Mouse (Mus musculus) olfactory bulb, adult 2 months (tissue): ENCODE measurements around the gene Plbd2. TPM values are rescaled to one million over a fixed set of nuclear protein-coding genes. Genes with fewer than 3 reads are reported as not detected.

ENCODE experiments used
- H3K27ac ChIP-seq: fragments of 200-500 bp; 2 replicates; pipeline ENCODE4 v1.5.1; 2012; ENCODE audit warnings: low read depth, low read length; ENCODE audit not compliant: insufficient read depth
- H3K4me1 ChIP-seq: fragments of 200-500 bp; 2 replicates; pipeline ENCODE4 v1.6.1; 2012; ENCODE audit warnings: low read length; ENCODE audit not compliant: control insufficient read depth, insufficient read depth
- H3K4me3 ChIP-seq: fragments of 200-500 bp; 2 replicates; pipeline ENCODE4 v1.5.1; 2012; ENCODE audit warnings: mild to moderate bottlenecking, low read depth, low read length, moderate library complexity; ENCODE audit not compliant: insufficient read depth
- CTCF ChIP-seq: fragments of 200-500 bp; IDR thresholded peaks from 2 replicates; pipeline ENCODE4 v1.5.1; 2012; ENCODE audit warnings: low read depth, mild to moderate bottlenecking, low read length, moderate library complexity; ENCODE audit not compliant: insufficient read depth
- POLR2A ChIP-seq: fragments of 200-500 bp; IDR thresholded peaks from 2 replicates; pipeline ENCODE4 v1.6.1; 2012; ENCODE audit warnings: mild to moderate bottlenecking, low read depth, low read length, moderate library complexity; ENCODE audit not compliant: insufficient read depth
- WGBS: fragments of 180-500 bp; shearing (Covaris S2); methylation state at CpG from one replicate; pipeline ENCODE4 v1.1.7; 2018; 5-methylcytosine and 5-hydroxymethylcytosine counted together
- polyA plus RNA-seq: library from polyadenylated mRNA; stranded (reverse); fragments of >200 nt; gene quantifications from 2 replicates; pipeline ENCODE4 v1.2.4, GENCODE M21; 2012; ENCODE audit warnings: low replicate concordance; ENCODE audit not compliant: missing spikeins, insufficient read depth, insufficient read length

The Plbd2 gene
- polyA plus RNA-seq, 1 experiment: not detected

DNA sequence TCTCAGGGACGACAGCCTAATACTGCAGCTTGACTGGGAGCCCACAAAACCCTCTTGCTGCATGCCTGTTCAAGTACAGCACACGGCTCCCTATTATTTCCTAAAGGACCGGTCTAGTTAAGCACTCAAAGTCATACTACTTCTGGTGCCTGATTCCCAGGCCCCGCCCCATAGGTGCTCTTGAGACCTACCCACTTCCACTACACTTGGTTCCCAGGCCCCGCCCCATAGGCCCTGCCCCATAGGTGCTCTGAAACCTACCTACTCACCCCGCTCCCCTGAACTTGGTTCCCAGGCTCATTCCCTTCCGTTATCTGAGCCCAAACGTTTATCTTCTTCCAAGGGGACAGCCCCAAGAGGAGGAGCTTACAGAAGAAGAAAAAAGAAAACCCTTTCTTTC, 15.6 kb downstream of the Plbd2 start:
- H3K4me1 ChIP-seq: peaks cover 10% of the 10 kb centered on the region
- WGBS: 91% methylated on average over 8 of the region's 8 CpGs
- H3K4me3 ChIP-seq: no peak overlapping the region
- no peak overlapping the region for H3K27ac ChIP-seq
- no peak for TF ChIP-seq POLR2A
- no peak for TF ChIP-seq CTCF

- no peak overlapping the region for H3K27ac ChIP-seq
- H3K4me1 ChIP-seq: no peaks in the 10 kb centered on the region
- WGBS: 85% methylated on average over 19 of the region's 19 CpGs
- no peak for TF ChIP-seq CTCF
- no peak for TF ChIP-seq POLR2A
- no peak overlapping the region for H3K4me3 ChIP-seq
Measured at GRCm38 (mm10) chr5:120483399-120483798, 20.0 kb downstream of the Plbd2 start.

DNA sequence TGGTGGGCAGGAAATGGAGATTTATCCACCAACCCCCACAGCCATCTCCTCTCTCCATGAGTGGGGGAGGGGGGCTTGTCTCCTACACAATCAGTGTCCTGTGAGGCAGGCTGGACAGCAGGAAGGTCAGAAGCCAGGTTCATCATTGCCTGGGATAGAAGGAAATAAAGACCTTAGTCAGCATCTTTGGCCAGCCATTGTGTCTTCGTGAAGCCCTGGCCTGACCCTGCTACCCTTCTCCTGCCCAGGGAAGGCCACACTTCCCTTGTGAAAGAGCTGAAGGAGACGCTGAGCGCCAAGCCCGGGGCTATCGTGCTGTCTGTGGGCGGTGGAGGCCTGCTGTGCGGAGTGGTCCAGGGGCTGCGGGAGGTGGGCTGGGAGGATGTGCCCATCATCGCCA, 22.2 kb downstream of the Plbd2 start:
- TF ChIP-seq POLR2A (no peak), CTCF (no peak)
- 51% methylated on average over 9 of the region's 9 CpGs for WGBS
- H3K27ac ChIP-seq: no peak overlapping the region
- no peak overlapping the region for H3K4me3 ChIP-seq
- no peaks in the 10 kb centered on the region for H3K4me1 ChIP-seq

GRCm38 (mm10) chr5:120479538-120479937, 23.9 kb downstream of the Plbd2 start:
- Histone ChIP-seq H3K4me3 (no peak overlapping the region), H3K27ac (no peak overlapping the region), H3K4me1 (no peaks in the 10 kb centered on the region)
- 72% methylated on average over 4 of the region's 4 CpGs for WGBS
- TF ChIP-seq POLR2A (no peak), CTCF (no peak)

- TF ChIP-seq POLR2A: no peak
- TF ChIP-seq CTCF: no peak
- WGBS: 95% methylated on average over 5 of the region's 5 CpGs
- H3K27ac ChIP-seq: no peak overlapping the region
- H3K4me1 ChIP-seq: no peaks in the 10 kb centered on the region
- H3K4me3 ChIP-seq: no peak overlapping the region
Measured at GRCm38 (mm10) chr5:120477993-120478392, 25.4 kb downstream of the Plbd2 start.

DNA sequence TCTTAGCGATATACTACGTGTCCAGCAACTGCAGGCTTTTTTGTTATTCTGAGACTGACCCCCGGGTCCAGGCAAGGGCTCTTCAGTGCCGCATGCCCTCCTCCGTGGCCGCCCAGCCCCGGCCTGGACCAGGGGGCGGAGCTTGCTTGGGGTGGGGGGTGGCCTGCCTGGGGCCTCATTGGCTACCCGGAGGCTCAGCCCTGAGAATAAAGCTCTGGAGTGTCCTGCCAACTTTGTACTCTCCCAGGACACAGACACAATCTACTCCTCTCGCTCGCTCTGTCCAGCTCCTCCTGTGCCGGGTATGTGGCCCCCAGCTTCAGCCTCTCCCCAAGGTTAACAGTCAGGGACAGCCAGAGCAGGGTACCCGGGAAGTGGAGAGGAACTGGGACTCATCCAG, 27.1 kb downstream of the Plbd2 start, which contains the start of gene Sds:
Gene Sds, plus strand, starts transcription at position 231 of the 400 bp plus-strand sequence.
- TF ChIP-seq POLR2A (no peak), CTCF (no peak)

DNA sequence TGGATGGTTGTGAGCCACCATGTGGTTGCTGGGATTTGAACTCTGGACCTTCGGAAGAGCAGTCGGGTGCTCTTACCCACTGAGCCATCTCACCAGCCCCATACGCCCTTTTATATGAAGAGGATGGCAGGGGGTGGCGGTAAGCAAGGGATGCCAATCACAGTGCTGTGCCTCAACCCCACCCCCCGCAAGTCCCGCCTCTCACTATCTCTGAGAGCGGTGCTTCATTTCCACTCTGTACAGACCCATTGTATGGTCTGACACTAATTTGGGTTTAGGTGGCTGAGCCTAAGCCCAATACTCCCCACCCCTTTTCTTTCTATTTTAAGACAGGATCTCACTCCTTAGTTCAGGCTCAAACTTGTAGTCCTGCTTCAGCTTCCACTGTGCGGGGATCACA, 27.6 kb downstream of the Plbd2 start:
- no peak for TF ChIP-seq CTCF
- TF ChIP-seq POLR2A: no peak
- WGBS: 42% methylated on average over 8 of the region's 8 CpGs

More for the DNA sequence above, 27.1 kb downstream of the Plbd2 start, which contains the start of gene Sds:
- 24% methylated on average over 13 of the region's 13 CpGs for WGBS
- H3K4me3 ChIP-seq: no peak within 1 kb of the TSS
- no peaks in the 10 kb centered on the region for H3K4me1 ChIP-seq
- H3K27ac ChIP-seq: no peak within 1 kb of the TSS

GRCm38 (mm10) chr5:120473361-120473760, 30.1 kb downstream of the Plbd2 start:
- WGBS: 92% methylated on average over 2 of the region's 2 CpGs
- no peak overlapping the region for H3K4me3 ChIP-seq
- no peaks in the 10 kb centered on the region for H3K4me1 ChIP-seq
- no peak overlapping the region for H3K27ac ChIP-seq
- TF ChIP-seq CTCF (no peak), POLR2A (no peak)

More for the DNA sequence above, 27.6 kb downstream of the Plbd2 start:
- Histone ChIP-seq H3K4me3 (no peak overlapping the region), H3K27ac (no peak overlapping the region), H3K4me1 (no peaks in the 10 kb centered on the region)

GRCm38 (mm10) chr5:120472770-120473169, 30.7 kb downstream of the Plbd2 start, which contains the start of gene Sdsl:
Sdsl (minus strand) TSS chr5:120472810.
- Histone ChIP-seq H3K27ac (no peak within 1 kb of the TSS), H3K4me1 (no peaks in the 10 kb centered on the region), H3K4me3 (no peak within 1 kb of the TSS)
- WGBS: 83% methylated on average over 8 of the region's 8 CpGs
- TF ChIP-seq CTCF (no peak), POLR2A (no peak)

GRCm38 (mm10) chr5:120471538-120471937, 31.9 kb downstream of the Plbd2 start:
- no peak overlapping the region for H3K27ac ChIP-seq
- no peaks in the 10 kb centered on the region for H3K4me1 ChIP-seq
- H3K4me3 ChIP-seq: no peak overlapping the region
- 61% methylated on average over 4 of the region's 4 CpGs for WGBS
- no peak for TF ChIP-seq CTCF
- no peak for TF ChIP-seq POLR2A
